Mouse (Mus musculus): ENCODE measurements around the gene Ap2s1.
A peak's percentile ranks its signal among the peaks of the same experiment; 100 is the strongest.

The Ap2s1 gene

GRCm38 (mm10) chr7:16755362-16756017 lies 17.3 kb downstream of the Ap2s1 start:
- peak; percentile 41 for DNase-seq

GRCm38 (mm10) chr7:16758872-16759574 lies 20.8 kb downstream of the Ap2s1 start:
- DNase-seq = no peak

GRCm38 (mm10) chr7:16760292-16760691 lies 22.1 kb downstream of the Ap2s1 start:
- peak; percentile 40 for DNase-seq

- peak; percentile 63 for DNase-seq
Observed at GRCm38 (mm10) chr7:16761005-16761481, 22.8 kb downstream of the Ap2s1 start.

- DNase-seq = no peak
Observed at GRCm38 (mm10) chr7:16761630-16762029, 23.4 kb downstream of the Ap2s1 start.

- DNase-seq = no peak
Observed at GRCm38 (mm10) chr7:16763463-16764218, 25.4 kb downstream of the Ap2s1 start.

GRCm38 (mm10) chr7:16766443-16766842 lies 28.2 kb downstream of the Ap2s1 start:
- no peak for DNase-seq

- peak; percentile 49 for DNase-seq
Observed at GRCm38 (mm10) chr7:16775888-16776287, 37.7 kb downstream of the Ap2s1 start.

- DNase-seq = peak; percentile 72
Observed at GRCm38 (mm10) chr7:16780076-16780475, 41.9 kb downstream of the Ap2s1 start.

GRCm38 (mm10) chr7:16780825-16781554 lies 42.8 kb downstream of the Ap2s1 start, which contains the start of gene Slc1a5:
TSS of gene Slc1a5 (plus strand) at chr7:16781340.
- DNase-seq = peak; percentile 96

GRCm38 (mm10) chr7:16781555-16781815 lies 43.3 kb downstream of the Ap2s1 start:
- no peak for DNase-seq

GRCm38 (mm10) chr7:16781816-16782554 lies 43.8 kb downstream of the Ap2s1 start:
- DNase-seq = no peak

- DNase-seq = no peak
Observed at GRCm38 (mm10) chr7:16782555-16783125, 44.4 kb downstream of the Ap2s1 start.

GRCm38 (mm10) chr7:16783224-16783688 lies 45.0 kb downstream of the Ap2s1 start:
- peak; percentile 22 for DNase-seq

- DNase-seq = peak; percentile 87
Observed at GRCm38 (mm10) chr7:16783758-16784415, 45.7 kb downstream of the Ap2s1 start.

- DNase-seq = peak; percentile 72
Observed at GRCm38 (mm10) chr7:16784498-16784976, 46.3 kb downstream of the Ap2s1 start.

- no peak for DNase-seq
Observed at GRCm38 (mm10) chr7:16785541-16786083, 47.4 kb downstream of the Ap2s1 start.

GRCm38 (mm10) chr7:16792316-16792715 lies 54.1 kb downstream of the Ap2s1 start:
- no peak for DNase-seq

GRCm38 (mm10) chr7:16793010-16793725 lies 55.0 kb downstream of the Ap2s1 start:
- DNase-seq = no peak

GRCm38 (mm10) chr7:16794886-16795285 lies 56.7 kb downstream of the Ap2s1 start:
- no peak for DNase-seq
